Mouse (Mus musculus) CH12.LX (cell line): Measurements from ENCODE around the gene Plcd1.

ENCODE experiments used
- BHLHE40 ChIP-seq: IDR thresholded peaks from 2 replicates; pipeline ENCODE4 v1.6.1; 2011; ENCODE audit warnings: mild to moderate bottlenecking, low read depth, low read length, improper control_type of control experiment
- CTCF ChIP-seq, 2 experiments: IDR thresholded peaks in 1 of 2; conservative IDR thresholded peaks in 1 of 2; 2 replicates each; pipeline ENCODE4 v1.5.1; 2011 to 2012; ENCODE audit warnings: low read depth in 2 of 2, low read length in 2 of 2, improper control_type of control experiment in 1 of 2, inconsistent platforms in 1 of 2, mild to moderate bottlenecking in 1 of 2, moderate library complexity in 1 of 2
- EP300 ChIP-seq: IDR thresholded peaks from 2 replicates; pipeline ENCODE4 v1.6.1; 2011; ENCODE audit warnings: low read length, improper control_type of control experiment
- POLR2A ChIP-seq: IDR thresholded peaks from 2 replicates; pipeline ENCODE4 v1.6.1; 2011; ENCODE audit warnings: low read depth, mild to moderate bottlenecking, improper control_type of control experiment, low read length
- USF1 ChIP-seq: IDR thresholded peaks from 2 replicates; pipeline ENCODE4 v1.6.1; 2014; ENCODE audit warnings: low read depth, mild to moderate bottlenecking, inconsistent platforms, low read length, improper control_type of control experiment

- TF ChIP-seq EP300 (no peak), CTCF (conservative IDR thresholded peaks at IDR 0.05 in 1 of 2, IDR thresholded peaks at IDR 0.05 in 1 of 2; ENCODE audit: low read depth in 2 of 2, low read length in 2 of 2) (no peak), POLR2A (no peak), BHLHE40 (no peak), USF1 (no peak)
These were observed 17.6 kb downstream of the Plcd1 start for GRCm38 (mm10) chr9:119075685-119076084.
